Mouse (Mus musculus) forebrain, embryonic 13.5 days (tissue): ENCODE measurements around the gene Phlda3. TPM values are rescaled to one million over a fixed set of nuclear protein-coding genes. Genes with fewer than 3 reads are reported as not detected.

ENCODE experiments used
- ATAC-seq: fragments of 200-750 bp; cut with Nextera tagmentation; 2 replicates; pipeline ENCODE4 v1.8.0; 2017
- H3K27ac ChIP-seq: fragments of 300-500 bp; sonication (generic); 2 replicates; pipeline ENCODE4 v1.5.1; 2015; ENCODE audit warnings: inconsistent platforms, mild to moderate bottlenecking, moderate library complexity
- H3K27me3 ChIP-seq: fragments of 300-500 bp; sonication (generic); 2 replicates; pipeline ENCODE4 v1.6.1; 2015; ENCODE audit warnings: mild to moderate bottlenecking, inconsistent platforms
- H3K36me3 ChIP-seq: fragments of 300-500 bp; sonication (generic); 2 replicates; pipeline ENCODE4 v1.6.1; 2015; ENCODE audit warnings: mild to moderate bottlenecking, inconsistent platforms; ENCODE audit not compliant: poor library complexity, severe bottlenecking
- H3K4me1 ChIP-seq: fragments of 300-500 bp; sonication (generic); 2 replicates; pipeline ENCODE4 v1.6.1; 2015; ENCODE audit warnings: inconsistent platforms
- H3K4me2 ChIP-seq: fragments of 300-500 bp; sonication (generic); 2 replicates; pipeline ENCODE4 v1.6.1; 2015; ENCODE audit warnings: inconsistent platforms, mild to moderate bottlenecking, moderate library complexity
- H3K4me3 ChIP-seq: fragments of 300-500 bp; sonication (generic); 2 replicates; pipeline ENCODE4 v1.5.1; 2015; ENCODE audit warnings: mild to moderate bottlenecking, inconsistent platforms
- H3K9ac ChIP-seq: fragments of 300-500 bp; sonication (generic); 2 replicates; pipeline ENCODE4 v1.6.1; 2015; ENCODE audit warnings: mild to moderate bottlenecking, inconsistent platforms
- H3K9me3 ChIP-seq: fragments of 300-500 bp; sonication (generic); replicated peaks from 2 replicates; pipeline ENCODE4 v1.6.1; 2016; ENCODE audit warnings: inconsistent platforms
- WGBS: fragments of 180-500 bp; shearing (Covaris S2); methylation state at CpG from one replicate; pipeline ENCODE4 v1.1.7; 2015; 5-methylcytosine and 5-hydroxymethylcytosine counted together
- polyA plus RNA-seq: library from polyadenylated mRNA; unstranded; fragments of >200 nt; fragmentation: Nextera tagmentation; extraction: Ambion mirVana; gene quantifications from 2 replicates; pipeline ENCODE4 v1.2.1, GENCODE M21; 2015

Gene Phlda3
- polyA plus RNA-seq, 1 experiment from 2014 or later, result 12.1 TPM

DNA sequence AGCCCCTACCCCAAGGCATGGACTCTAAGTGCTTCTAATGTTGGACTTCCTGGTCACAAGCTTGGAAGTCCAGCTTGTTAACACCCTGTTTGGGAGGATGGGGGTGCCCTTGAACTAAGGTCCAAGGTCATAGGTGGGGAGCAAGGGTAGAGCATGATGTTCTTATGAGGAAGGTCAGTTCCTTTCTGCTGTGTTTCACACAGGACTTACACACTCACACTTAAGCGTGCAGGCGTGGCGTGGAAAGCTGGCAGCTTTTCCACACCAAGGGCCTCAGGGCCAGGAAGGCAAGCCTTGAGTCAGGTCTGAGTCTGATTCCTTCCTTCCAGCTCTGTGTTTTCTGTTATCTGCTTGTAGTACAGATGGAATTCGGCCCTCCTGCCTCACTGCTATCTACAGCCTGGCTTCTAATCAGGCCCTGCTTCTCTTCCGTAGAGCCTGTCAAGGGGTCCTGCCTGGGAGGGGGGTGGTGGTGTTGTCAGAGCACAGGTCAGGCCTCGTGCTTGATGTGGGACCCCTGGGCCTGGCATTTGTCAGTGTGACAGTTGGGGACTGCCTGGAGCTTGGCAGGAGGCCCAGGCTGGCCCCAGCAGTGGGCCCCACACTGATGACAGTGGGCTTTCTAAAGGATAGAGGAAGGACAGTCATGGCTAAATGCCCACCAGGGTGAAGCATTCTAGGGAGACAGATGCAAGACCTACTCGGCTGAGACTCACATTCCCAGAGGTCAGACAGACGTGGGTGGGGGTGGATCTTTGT, 34.5 kb downstream of the Phlda3 start:
- H3K9ac ChIP-seq, result no peak overlapping the region
- H3K4me2 ChIP-seq, result no peak overlapping the region
- no peak overlapping the region for H3K4me3 ChIP-seq
- peaks cover 8% of the 10 kb centered on the region for H3K4me1 ChIP-seq
- H3K36me3 ChIP-seq, result no peaks in the 10 kb centered on the region
- no peak; the same call in 1 of the 2 replicates for ATAC-seq
- no peak overlapping the region for H3K27ac ChIP-seq
- H3K27me3 ChIP-seq, result no peaks in the 10 kb centered on the region; the same call in 1 of the 2 replicates
- WGBS, result 55% methylated on average over 8 of the region's 8 CpGs
- H3K9me3 ChIP-seq, result no peaks in the 10 kb centered on the region

DNA sequence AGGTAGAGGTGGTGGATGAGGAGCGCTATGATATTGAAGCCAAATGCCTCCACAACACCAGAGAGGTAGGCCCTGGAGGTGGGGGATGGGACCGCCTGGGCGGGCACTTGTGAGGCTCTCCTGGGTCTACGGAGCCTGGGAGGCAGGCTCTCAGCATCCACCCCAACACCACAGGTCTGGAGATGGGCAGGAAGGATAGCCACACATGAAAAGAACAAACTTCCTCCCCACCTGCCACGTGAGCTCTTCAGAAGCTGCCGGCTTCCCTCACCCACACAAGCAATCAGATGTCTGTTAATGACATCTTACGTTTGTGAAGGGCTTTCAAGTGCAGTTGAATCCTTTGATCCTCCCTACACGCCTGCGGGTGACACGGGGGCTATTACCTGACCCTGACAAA, 41.6 kb downstream of the Phlda3 start:
- H3K9me3 ChIP-seq, result no peaks in the 10 kb centered on the region
- ATAC-seq, result no peak
- H3K27me3 ChIP-seq, result 0 out of 2 replicates have a peak, but pooled peaks cover 2% of the 10 kb centered on the region
- H3K9ac ChIP-seq, result no peak overlapping the region
- no peak overlapping the region for H3K4me3 ChIP-seq
- no peaks in the 10 kb centered on the region for H3K36me3 ChIP-seq
- no peak overlapping the region for H3K4me2 ChIP-seq
- H3K4me1 ChIP-seq, result peaks cover 3% of the 10 kb centered on the region
- no peak overlapping the region for H3K27ac ChIP-seq
- WGBS, result 67% methylated on average over 10 of the region's 10 CpGs

DNA sequence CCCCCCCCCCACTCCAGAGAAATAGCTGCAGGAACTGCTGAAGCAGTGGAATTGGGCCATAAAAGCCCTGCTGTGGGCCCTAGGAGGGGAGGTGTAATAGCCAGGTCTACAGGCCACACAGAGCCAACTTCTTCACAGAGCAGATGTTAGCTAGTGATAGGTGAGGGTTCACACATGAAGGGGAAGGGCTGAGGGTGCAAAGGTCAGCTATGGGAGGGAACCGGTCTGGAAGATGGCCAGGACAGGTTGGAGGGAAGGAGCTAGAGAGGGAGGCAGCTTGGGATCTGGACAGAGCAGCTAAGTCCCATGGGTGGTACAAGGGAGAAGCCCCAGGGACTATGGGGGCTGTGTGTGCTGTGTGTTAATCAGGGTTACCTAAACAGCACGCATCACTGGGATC, 44.3 kb downstream of the Phlda3 start:
- Histone ChIP-seq H3K9ac (no peak overlapping the region), H3K27me3 (peaks cover 11% of the 10 kb centered on the region; the same call in 1 of the 2 replicates), H3K4me3 (no peak overlapping the region), H3K4me2 (no peak overlapping the region), H3K36me3 (no peaks in the 10 kb centered on the region), H3K4me1 (peaks cover 11% of the 10 kb centered on the region), H3K9me3 (no peaks in the 10 kb centered on the region), H3K27ac (no peak overlapping the region)
- 84% methylated on average over 2 of the region's 2 CpGs for WGBS
- no peak for ATAC-seq

DNA sequence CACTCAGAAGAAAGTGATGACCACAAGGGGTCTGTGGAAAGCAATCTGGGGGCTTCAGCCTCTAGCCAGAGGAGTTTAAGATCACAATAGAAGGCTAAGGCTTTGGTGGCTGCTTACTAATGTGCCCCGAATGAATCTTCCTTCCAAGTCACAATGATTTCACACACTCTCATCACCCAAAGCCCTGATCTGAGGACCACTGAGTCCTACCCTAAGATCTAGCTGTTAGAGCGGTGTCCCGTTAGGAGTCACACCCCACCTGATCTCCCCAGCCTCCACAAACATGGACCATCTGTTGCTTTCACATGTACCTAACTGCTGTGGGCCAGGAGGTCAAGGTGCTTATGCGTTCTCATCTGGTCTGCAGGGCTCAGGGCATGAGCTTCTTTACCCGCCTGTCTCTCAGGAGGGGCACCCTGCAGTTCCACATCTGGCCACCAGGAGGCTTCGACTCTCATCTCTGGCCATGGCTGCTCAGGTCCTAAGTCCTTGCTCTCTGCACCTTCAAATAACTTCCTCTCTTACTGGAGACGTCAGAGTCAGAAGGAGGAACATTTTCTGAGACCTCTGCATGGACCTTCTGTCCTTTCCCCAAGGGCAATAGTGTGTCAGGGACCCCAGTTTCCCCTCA, 45.2 kb downstream of the Phlda3 start:
- ATAC-seq, result peak; percentile 34; the same call in 1 of the 2 replicates

DNA sequence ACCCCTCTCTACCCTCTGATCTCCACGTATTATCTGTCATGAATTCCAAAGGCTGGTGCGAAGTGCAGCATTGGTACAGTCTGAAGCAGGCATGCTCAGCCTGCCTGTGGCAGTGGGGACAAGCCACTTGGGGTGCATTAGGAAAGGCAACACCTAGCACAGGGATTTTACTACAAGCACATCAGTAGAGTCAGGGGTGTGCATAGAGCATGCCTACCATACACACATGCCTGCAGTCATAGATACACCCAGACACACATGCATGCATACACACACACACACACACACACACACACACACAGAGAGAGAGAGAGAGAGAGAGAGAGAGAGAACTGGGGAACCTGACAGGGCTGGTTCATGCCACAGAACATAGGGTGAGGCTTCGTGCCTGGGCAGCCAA, 46.3 kb downstream of the Phlda3 start:
- H3K4me1 ChIP-seq, result peaks cover 11% of the 10 kb centered on the region
- H3K36me3 ChIP-seq, result no peaks in the 10 kb centered on the region
- H3K4me3 ChIP-seq, result no peak overlapping the region
- no peak overlapping the region for H3K4me2 ChIP-seq
- no peak overlapping the region for H3K9ac ChIP-seq
- H3K9me3 ChIP-seq, result no peaks in the 10 kb centered on the region
- 92% methylated on average over 3 of the region's 3 CpGs for WGBS
- no peak overlapping the region for H3K27ac ChIP-seq
- H3K27me3 ChIP-seq, result peaks cover 30% of the 10 kb centered on the region
- no peak for ATAC-seq

More for the DNA sequence above, 45.2 kb downstream of the Phlda3 start:
- peaks cover 20% of the 10 kb centered on the region for H3K27me3 ChIP-seq
- no peak overlapping the region for H3K9ac ChIP-seq
- no peaks in the 10 kb centered on the region for H3K9me3 ChIP-seq
- 37% methylated on average over 7 of the region's 7 CpGs for WGBS
- H3K4me1 ChIP-seq, result peaks cover 11% of the 10 kb centered on the region
- H3K4me3 ChIP-seq, result no peak overlapping the region
- H3K36me3 ChIP-seq, result no peaks in the 10 kb centered on the region
- H3K4me2 ChIP-seq, result no peak overlapping the region
- H3K27ac ChIP-seq, result no peak overlapping the region

DNA sequence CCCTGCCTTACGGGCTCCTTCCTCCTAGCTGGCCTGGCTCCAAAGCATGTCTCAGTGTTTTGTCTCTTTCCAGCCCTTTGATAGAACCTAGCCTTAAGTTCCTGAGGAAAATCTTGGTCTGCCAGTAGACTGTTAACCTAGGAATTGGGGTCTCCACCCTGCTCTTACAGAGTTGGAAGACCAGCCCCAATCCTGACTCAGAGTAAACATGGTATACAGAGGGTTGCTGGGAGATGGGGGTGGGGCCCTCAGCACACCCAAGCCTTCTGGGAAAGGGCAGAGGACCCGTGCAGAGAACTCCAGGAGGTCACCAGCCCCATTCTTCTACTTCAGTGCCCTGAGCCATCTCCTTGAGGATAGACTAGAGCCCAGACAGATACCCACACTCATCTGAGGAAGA, 46.7 kb downstream of the Phlda3 start:
- no peak for ATAC-seq
- H3K9ac ChIP-seq, result no peak overlapping the region
- WGBS, result 46% methylated on average over 2 of the region's 2 CpGs
- no peaks in the 10 kb centered on the region for H3K9me3 ChIP-seq
- H3K4me3 ChIP-seq, result no peak overlapping the region
- H3K4me1 ChIP-seq, result peaks cover 11% of the 10 kb centered on the region
- no peak overlapping the region for H3K4me2 ChIP-seq
- H3K27ac ChIP-seq, result no peak overlapping the region
- no peaks in the 10 kb centered on the region for H3K36me3 ChIP-seq
- H3K27me3 ChIP-seq, result peaks cover 34% of the 10 kb centered on the region

DNA sequence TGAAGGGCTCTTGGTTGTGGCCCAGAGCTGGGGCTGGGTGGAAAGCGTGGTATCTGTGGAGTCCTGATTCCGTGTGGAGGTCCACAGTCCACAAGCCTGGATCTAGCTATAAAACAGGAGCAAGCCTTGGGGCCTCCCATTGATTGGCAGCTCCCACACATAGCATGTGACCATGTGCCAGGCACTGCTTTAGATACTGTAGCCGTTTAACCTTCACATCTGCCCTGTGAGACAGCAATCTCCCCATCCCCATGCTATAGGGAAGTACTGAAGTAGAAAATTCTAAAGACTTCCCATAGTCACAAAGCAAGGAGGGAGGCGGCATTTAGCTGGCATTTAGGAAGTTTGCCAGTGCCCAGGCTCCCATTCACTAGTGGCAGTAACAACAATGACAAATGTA, 47.2 kb downstream of the Phlda3 start:
- Histone ChIP-seq H3K4me3 (no peak overlapping the region), H3K36me3 (no peaks in the 10 kb centered on the region), H3K9me3 (no peaks in the 10 kb centered on the region), H3K27me3 (peaks cover 39% of the 10 kb centered on the region), H3K4me1 (peaks cover 11% of the 10 kb centered on the region), H3K4me2 (no peak overlapping the region), H3K9ac (no peak overlapping the region), H3K27ac (no peak overlapping the region)
- no peak for ATAC-seq
- 54% methylated on average over 4 of the region's 4 CpGs for WGBS

DNA sequence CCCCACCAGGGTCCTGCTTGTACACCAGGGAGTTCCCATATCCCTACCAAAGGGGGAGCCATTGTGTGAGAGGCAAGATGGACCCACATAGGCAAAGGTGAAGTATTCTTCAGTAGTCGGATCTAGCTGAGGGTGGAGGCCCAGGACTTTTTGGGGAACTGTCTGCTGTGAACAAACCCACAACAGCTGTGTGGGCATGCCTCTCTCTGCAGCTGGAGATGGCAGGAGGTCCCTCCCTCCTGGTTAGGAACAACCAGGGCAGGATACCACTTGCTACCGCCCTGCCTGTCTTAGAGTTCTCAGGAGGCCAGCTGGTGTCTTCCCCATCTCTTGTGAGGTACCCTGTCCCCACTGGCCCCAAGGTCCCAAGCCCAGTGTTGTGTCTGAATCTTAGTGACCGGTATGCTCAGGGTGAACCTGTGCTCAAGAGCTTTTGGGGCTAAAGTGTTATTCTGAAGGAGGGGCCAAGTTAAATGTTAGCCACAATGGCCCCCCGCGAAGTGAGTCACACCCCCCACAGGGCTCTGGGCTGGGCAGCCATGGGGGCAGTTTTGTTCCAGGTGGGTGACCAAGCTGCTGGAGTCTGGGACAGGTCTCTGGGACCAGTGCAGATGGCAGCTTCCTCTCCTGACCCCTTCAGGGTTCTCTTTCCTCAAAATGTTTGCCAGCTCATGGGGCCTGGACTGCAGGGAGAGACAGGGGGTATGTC, 47.9 kb downstream of the Phlda3 start:
- no peak overlapping the region for H3K9ac ChIP-seq
- no peak overlapping the region for H3K4me3 ChIP-seq
- no peak overlapping the region for H3K27ac ChIP-seq
- peaks cover 17% of the 10 kb centered on the region for H3K4me1 ChIP-seq
- no peak for ATAC-seq
- peaks cover 47% of the 10 kb centered on the region for H3K27me3 ChIP-seq
- no peaks in the 10 kb centered on the region for H3K36me3 ChIP-seq
- 85% methylated on average over 5 of the region's 5 CpGs for WGBS
- no peaks in the 10 kb centered on the region for H3K9me3 ChIP-seq
- no peak overlapping the region for H3K4me2 ChIP-seq

DNA sequence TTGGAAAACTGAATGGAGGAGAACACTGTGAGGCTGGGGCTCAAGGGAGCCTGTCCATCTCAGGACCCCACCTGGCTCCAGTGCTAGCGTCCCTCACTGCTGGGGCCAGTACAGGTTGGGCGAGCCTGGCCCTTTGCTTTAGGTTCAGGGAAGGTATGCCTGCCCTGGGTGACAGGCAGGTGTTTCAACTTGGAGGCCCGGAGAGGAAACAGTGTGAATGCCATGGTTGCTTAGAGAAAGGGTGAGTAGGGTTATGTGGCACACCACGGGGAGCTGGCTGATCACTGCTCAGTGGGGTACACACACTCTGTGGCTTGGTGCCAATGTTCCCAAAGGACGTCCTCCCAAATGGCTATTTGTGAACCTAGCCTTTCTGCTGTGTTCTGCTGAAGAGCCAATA, 48.6 kb downstream of the Phlda3 start:
- H3K9me3 ChIP-seq, result no peaks in the 10 kb centered on the region
- H3K4me3 ChIP-seq, result no peak overlapping the region
- H3K4me2 ChIP-seq, result no peak overlapping the region
- no peaks in the 10 kb centered on the region for H3K36me3 ChIP-seq
- ATAC-seq, result no peak
- peaks cover 54% of the 10 kb centered on the region for H3K27me3 ChIP-seq
- no peak overlapping the region for H3K9ac ChIP-seq
- H3K4me1 ChIP-seq, result peaks cover 20% of the 10 kb centered on the region
- WGBS, result 79% methylated on average over 5 of the region's 5 CpGs
- H3K27ac ChIP-seq, result no peak overlapping the region

DNA sequence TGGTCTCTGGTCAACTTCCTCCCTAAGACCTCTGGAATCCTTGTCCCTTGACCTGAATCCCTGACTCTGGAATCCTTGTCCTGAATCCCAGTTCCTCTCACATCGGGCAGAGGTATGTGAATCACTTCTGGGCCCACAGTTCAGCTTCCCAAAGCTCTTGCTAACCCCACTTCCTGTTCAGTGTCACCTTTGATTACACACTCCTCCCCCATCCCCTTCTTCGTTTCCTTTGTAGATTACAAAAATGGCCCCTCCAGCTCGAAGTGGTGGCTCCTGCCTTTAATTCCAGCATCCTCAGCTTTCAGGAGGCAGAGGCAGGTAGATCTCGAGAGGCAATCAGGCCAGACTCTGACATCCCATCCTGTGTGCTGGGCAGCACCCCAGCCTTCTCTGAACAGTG, 51.7 kb downstream of the Phlda3 start:
- H3K4me2 ChIP-seq, result 0 out of 2 replicates have a peak overlapping the region, but pooled peaks have one; percentile 99
- no peaks in the 10 kb centered on the region for H3K36me3 ChIP-seq
- peaks cover 17% of the 10 kb centered on the region for H3K4me1 ChIP-seq
- no peak overlapping the region for H3K9ac ChIP-seq
- no peak overlapping the region for H3K27ac ChIP-seq
- WGBS, result 80% methylated on average over 4 of the region's 4 CpGs
- peaks cover 75% of the 10 kb centered on the region for H3K27me3 ChIP-seq
- no peak overlapping the region for H3K4me3 ChIP-seq
- no peak for ATAC-seq
- H3K9me3 ChIP-seq, result no peaks in the 10 kb centered on the region

DNA sequence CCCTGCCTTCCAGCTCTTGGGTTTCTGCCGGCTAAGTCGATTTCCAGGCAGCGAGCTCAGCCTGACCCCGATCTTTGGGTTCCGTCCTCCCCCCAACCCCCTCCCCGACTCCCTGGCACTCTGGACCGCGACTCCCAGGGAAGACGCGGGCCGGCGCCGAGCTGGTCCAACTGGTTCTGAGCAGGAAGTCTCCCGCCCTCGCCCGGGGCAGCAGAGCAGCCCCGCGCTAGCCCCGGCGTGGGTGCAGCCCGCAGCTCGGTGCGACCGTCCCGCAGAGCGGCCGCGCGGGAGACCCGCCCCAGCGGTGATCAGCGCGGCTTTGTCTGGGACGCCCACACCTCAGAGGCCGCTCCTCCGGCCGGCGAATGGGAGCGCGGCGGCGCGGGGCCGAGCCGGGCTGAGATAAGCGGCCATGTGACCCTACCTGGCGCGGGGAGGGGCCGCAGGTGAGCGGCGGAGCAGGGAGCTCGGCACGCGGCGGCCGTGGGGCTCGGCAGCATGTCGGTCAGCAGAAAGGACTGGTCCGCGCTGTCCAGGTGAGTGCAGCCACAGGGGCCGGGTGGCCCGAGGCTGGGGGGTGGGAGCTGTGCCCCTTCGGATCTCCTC, 52.7 kb downstream of the Phlda3 start, which contains the start of gene Lad1:
TSS of gene Lad1 (plus strand) at position 118 of the 606 bp plus-strand sequence.
- ATAC-seq, result peak; percentile 63; the same call in 1 of the 2 replicates
- H3K27me3 ChIP-seq, result peaks cover 78% of the 10 kb centered on the region
- H3K4me3 ChIP-seq, result peak within 1 kb of the TSS; percentile 57
- H3K9ac ChIP-seq, result peak within 1 kb of the TSS; percentile 73
- H3K4me2 ChIP-seq, result peak within 1 kb of the TSS; percentile 99
- H3K36me3 ChIP-seq, result no peaks in the 10 kb centered on the region
- peaks cover 10% of the 10 kb centered on the region for H3K4me1 ChIP-seq
- no peaks in the 10 kb centered on the region for H3K9me3 ChIP-seq
- WGBS, result under 1% methylated on average over 61 of the region's 63 CpGs
- no peak within 1 kb of the TSS for H3K27ac ChIP-seq
